Mouse (Mus musculus) myocyte (in vitro differentiated cells): ENCODE measurements around the gene Wdr46.

Experiments
- E2F4 ChIP-seq: IDR thresholded peaks from one replicate; pipeline ENCODE4 v1.6.1; 2011; ENCODE audit warnings: mild to moderate bottlenecking, control low read depth, moderate library complexity; ENCODE audit not compliant: insufficient read depth
- MAX ChIP-seq: IDR thresholded peaks from one replicate; pipeline ENCODE4 v1.6.1; 2011; ENCODE audit warnings: low read depth, mild to moderate bottlenecking, control low read depth
- MYOD1 ChIP-seq, 3 experiments: IDR thresholded peaks; one replicate each; pipeline ENCODE4 v1.6.1; 2011; ENCODE audit warnings: control low read depth in 2 of 3, low read depth in 2 of 3, mild to moderate bottlenecking in 2 of 3, moderate library complexity in 1 of 3; ENCODE audit not compliant: insufficient read length in 2 of 3, control insufficient read depth in 1 of 3
- MYOG ChIP-seq, 3 experiments: IDR thresholded peaks; one replicate each; pipeline ENCODE4 v1.6.1; 2011; ENCODE audit warnings: control low read depth in 2 of 3, low read depth in 2 of 3, mild to moderate bottlenecking in 2 of 3; ENCODE audit not compliant: insufficient read length in 2 of 3, control insufficient read depth in 1 of 3, insufficient read depth in 1 of 3
- POLR2A ChIP-seq: IDR thresholded peaks from one replicate; pipeline ENCODE4 v1.6.1; 2011; ENCODE audit warnings: low read depth, mild to moderate bottlenecking, control low read depth, moderate library complexity; ENCODE audit not compliant: insufficient read length
- POLR2AphosphoS2 ChIP-seq: IDR thresholded peaks from one replicate; pipeline ENCODE4 v1.6.1; 2011; ENCODE audit warnings: low read depth, control low read depth; ENCODE audit not compliant: insufficient read length
- SRF ChIP-seq: IDR thresholded peaks from one replicate; pipeline ENCODE4 v1.6.1; 2011; ENCODE audit warnings: low read depth; ENCODE audit not compliant: control insufficient read depth, insufficient read length
- TCF12 ChIP-seq: IDR thresholded peaks from one replicate; pipeline ENCODE4 v1.6.1; 2011; ENCODE audit warnings: mild to moderate bottlenecking, control low read depth; ENCODE audit not compliant: poor library complexity, insufficient read depth, severe bottlenecking
- TCF3 ChIP-seq: IDR thresholded peaks from one replicate; pipeline ENCODE4 v1.6.1; 2011; ENCODE audit warnings: low read depth, control low read depth; ENCODE audit not compliant: insufficient read length
- USF1 ChIP-seq: IDR thresholded peaks from one replicate; pipeline ENCODE4 v1.6.1; 2011; ENCODE audit warnings: low read depth, mild to moderate bottlenecking, control low read depth, moderate library complexity

DNA sequence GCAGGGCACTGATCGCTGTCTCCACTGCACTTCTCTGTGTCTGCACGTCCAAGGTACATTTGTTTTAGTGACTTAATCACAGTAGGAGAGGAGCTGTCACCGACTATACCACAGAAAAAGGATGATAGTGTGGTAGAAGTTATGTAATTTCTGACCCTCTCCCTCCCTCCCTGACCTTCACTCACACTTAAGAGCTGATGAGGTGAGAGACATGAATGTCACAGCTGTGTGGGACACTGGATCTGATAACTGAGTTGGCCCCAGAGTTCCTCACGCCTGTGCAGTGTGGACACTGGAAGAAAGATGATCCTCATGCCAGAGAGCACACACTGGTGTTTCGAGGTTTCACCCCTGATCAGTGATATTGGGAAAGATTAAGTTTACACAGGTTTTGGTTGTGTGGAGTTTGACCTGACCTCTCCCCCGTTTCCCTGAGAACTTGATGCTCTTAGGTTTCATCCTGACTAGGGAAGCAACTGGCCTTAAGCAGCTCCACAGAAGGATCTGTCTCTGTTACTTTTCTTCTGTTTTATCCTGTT lies 39.1 kb downstream of the Wdr46 start:
- no peak for TF ChIP-seq MAX
- no peak for TF ChIP-seq TCF12
- no peak for TF ChIP-seq MYOG (IDR thresholded peaks at IDR 0.05; ENCODE audit: control insufficient read depth in 1 of 3, insufficient read depth in 1 of 3, insufficient read length in 2 of 3, low read depth in 2 of 3)
- TF ChIP-seq MYOD1 (IDR thresholded peaks at IDR 0.05; ENCODE audit: control insufficient read depth in 1 of 3, insufficient read length in 2 of 3, low read depth in 2 of 3) = no peak
- TF ChIP-seq POLR2A = no peak
- no peak for TF ChIP-seq E2F4
- no peak for TF ChIP-seq SRF
- no peak for TF ChIP-seq USF1
- no peak for TF ChIP-seq TCF3
- TF ChIP-seq POLR2AphosphoS2 = no peak
